Mouse (Mus musculus): ENCODE data around the gene Bcl2l13. TPM values are rescaled to one million over a fixed set of nuclear protein-coding genes. Genes with fewer than 3 reads are reported as not detected.

The Bcl2l13 gene
- polyA plus RNA-seq, 1 experiment, result 32.8 TPM

- Histone ChIP-seq H3K79me2 (ENCODE audit: control insufficient read depth, insufficient read depth) (peaks cover 18% of the 10 kb centered on the region), H3K27me3 (ENCODE audit: control insufficient read depth, insufficient read depth, insufficient read length) (no peaks in the 10 kb centered on the region), H3K4me2 (ENCODE audit: low read depth) (peak overlapping the region; percentile 52), H3K4me3 (no peak overlapping the region), H3ac (ENCODE audit: control insufficient read depth, insufficient read length) (no peak overlapping the region), H3K36me3 (ENCODE audit: control insufficient read depth, insufficient read depth) (peaks cover 4% of the 10 kb centered on the region)
- TF ChIP-seq REST (IDR thresholded peaks at IDR 0.05; ENCODE audit: insufficient read depth, insufficient read length) (no peak), POLR2AphosphoS2 (IDR thresholded peaks at IDR 0.05; ENCODE audit: insufficient read length, low read depth) (no peak), CEBPB (IDR thresholded peaks at IDR 0.05; ENCODE audit: insufficient read depth, poor library complexity, severe bottlenecking) (no peak), MYOG (IDR thresholded peaks at IDR 0.05; ENCODE audit: control insufficient read depth in 1 of 3, insufficient read depth in 1 of 3, insufficient read length in 2 of 3, low read depth in 2 of 3) (peak; percentile 77 to 98 (median 93)), MAX (IDR thresholded peaks at IDR 0.05; ENCODE audit: low read depth) (no peak), SRF (IDR thresholded peaks at IDR 0.05; ENCODE audit: control insufficient read depth, insufficient read length, low read depth) (no peak), USF1 (IDR thresholded peaks at IDR 0.05; ENCODE audit: low read depth) (no peak), E2F4 (IDR thresholded peaks at IDR 0.05; ENCODE audit: insufficient read depth) (no peak), POLR2A (IDR thresholded peaks at IDR 0.05; ENCODE audit: insufficient read length, low read depth) (no peak), TCF12 (IDR thresholded peaks at IDR 0.05; ENCODE audit: insufficient read depth, poor library complexity, severe bottlenecking) (peak; percentile 69), MYOD1 (IDR thresholded peaks at IDR 0.05; ENCODE audit: control insufficient read depth in 1 of 3, insufficient read length in 2 of 3, low read depth in 2 of 3) (peak in 2 of 3 experiments; percentile 85 to 96), TCF3 (IDR thresholded peaks at IDR 0.05; ENCODE audit: insufficient read length, low read depth) (peak; percentile 90)
Observed at GRCm38 (mm10) chr6:120854413-120854812, 18.4 kb downstream of the Bcl2l13 start.

DNA sequence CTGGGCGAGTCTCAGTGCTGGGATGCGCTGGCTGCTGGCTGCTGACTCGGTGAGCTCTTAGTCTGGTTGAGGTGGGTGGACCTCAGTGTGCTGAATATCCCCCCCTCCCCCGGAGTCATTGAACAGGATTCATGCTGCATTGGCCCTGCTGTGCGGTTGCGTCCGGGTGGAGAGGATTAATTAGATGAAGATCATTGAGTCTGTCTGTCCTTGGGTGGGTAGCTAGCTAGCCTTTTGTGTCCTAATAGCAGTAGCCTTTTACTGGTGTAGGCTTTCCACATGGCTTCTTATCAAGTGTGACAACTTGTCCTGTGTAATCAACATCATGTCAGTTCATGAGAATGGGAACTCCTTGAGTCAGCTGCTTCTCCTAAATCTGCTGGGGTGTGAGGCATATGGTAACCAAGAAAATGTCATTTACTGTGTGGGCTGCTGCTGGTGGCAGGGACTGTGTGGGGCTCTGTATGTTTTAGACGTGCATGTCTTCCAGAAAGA, 22.3 kb downstream of the Bcl2l13 start:
- H3ac ChIP-seq (ENCODE audit: control insufficient read depth, insufficient read length), result no peak overlapping the region
- TF ChIP-seq MAX (IDR thresholded peaks at IDR 0.05; ENCODE audit: low read depth) (no peak), E2F4 (IDR thresholded peaks at IDR 0.05; ENCODE audit: insufficient read depth) (no peak), MYOG (IDR thresholded peaks at IDR 0.05; ENCODE audit: control insufficient read depth in 1 of 3, insufficient read depth in 1 of 3, insufficient read length in 2 of 3, low read depth in 2 of 3) (no peak), SRF (IDR thresholded peaks at IDR 0.05; ENCODE audit: control insufficient read depth, insufficient read length, low read depth) (no peak), POLR2AphosphoS2 (IDR thresholded peaks at IDR 0.05; ENCODE audit: insufficient read length, low read depth) (no peak), CEBPB (IDR thresholded peaks at IDR 0.05; ENCODE audit: insufficient read depth, poor library complexity, severe bottlenecking) (no peak), USF1 (IDR thresholded peaks at IDR 0.05; ENCODE audit: low read depth) (no peak), POLR2A (IDR thresholded peaks at IDR 0.05; ENCODE audit: insufficient read length, low read depth) (no peak), TCF3 (IDR thresholded peaks at IDR 0.05; ENCODE audit: insufficient read length, low read depth) (no peak), REST (IDR thresholded peaks at IDR 0.05; ENCODE audit: insufficient read depth, insufficient read length) (no peak), MYOD1 (IDR thresholded peaks at IDR 0.05; ENCODE audit: control insufficient read depth in 1 of 3, insufficient read length in 2 of 3, low read depth in 2 of 3) (no peak), TCF12 (IDR thresholded peaks at IDR 0.05; ENCODE audit: insufficient read depth, poor library complexity, severe bottlenecking) (no peak)
- peaks cover 13% of the 10 kb centered on the region for H3K79me2 ChIP-seq (ENCODE audit: control insufficient read depth, insufficient read depth)
- no peaks in the 10 kb centered on the region for H3K36me3 ChIP-seq (ENCODE audit: control insufficient read depth, insufficient read depth)
- H3K4me3 ChIP-seq, result no peak overlapping the region
- H3K4me2 ChIP-seq (ENCODE audit: low read depth), result no peak overlapping the region
- H3K27me3 ChIP-seq (ENCODE audit: control insufficient read depth, insufficient read depth, insufficient read length), result no peaks in the 10 kb centered on the region

DNA sequence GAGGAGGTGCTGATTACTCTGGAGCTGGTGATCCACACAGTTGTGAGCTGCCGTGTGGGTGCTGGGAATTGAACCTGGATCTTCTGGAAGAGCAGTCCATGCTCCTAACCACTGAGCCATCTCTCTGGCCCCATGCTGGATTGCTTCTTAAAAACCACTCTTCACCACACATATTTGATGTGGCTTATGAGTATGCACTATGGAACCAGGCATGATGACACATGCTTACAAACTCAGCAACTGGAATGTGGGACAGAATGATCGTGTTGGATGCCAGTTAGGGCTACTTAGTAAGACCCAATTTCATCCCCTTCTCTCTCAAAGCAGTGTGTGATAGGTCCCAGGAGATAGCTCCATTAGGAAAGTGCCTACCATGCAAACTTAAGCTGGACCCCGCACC, 24.1 kb downstream of the Bcl2l13 start:
- no peak overlapping the region for H3K4me3 ChIP-seq
- H3K27me3 ChIP-seq (ENCODE audit: control insufficient read depth, insufficient read depth, insufficient read length), result no peaks in the 10 kb centered on the region
- no peak overlapping the region for H3ac ChIP-seq (ENCODE audit: control insufficient read depth, insufficient read length)
- H3K4me2 ChIP-seq (ENCODE audit: low read depth), result no peak overlapping the region
- no peak for TF ChIP-seq E2F4 (IDR thresholded peaks at IDR 0.05; ENCODE audit: insufficient read depth)
- TF ChIP-seq CEBPB (IDR thresholded peaks at IDR 0.05; ENCODE audit: insufficient read depth, poor library complexity, severe bottlenecking), result peak; percentile 79
- no peak for TF ChIP-seq MAX (IDR thresholded peaks at IDR 0.05; ENCODE audit: low read depth)
- no peak for TF ChIP-seq SRF (IDR thresholded peaks at IDR 0.05; ENCODE audit: control insufficient read depth, insufficient read length, low read depth)
- no peak for TF ChIP-seq MYOG (IDR thresholded peaks at IDR 0.05; ENCODE audit: control insufficient read depth in 1 of 3, insufficient read depth in 1 of 3, insufficient read length in 2 of 3, low read depth in 2 of 3)
- TF ChIP-seq TCF3 (IDR thresholded peaks at IDR 0.05; ENCODE audit: insufficient read length, low read depth), result no peak
- H3K36me3 ChIP-seq (ENCODE audit: control insufficient read depth, insufficient read depth), result no peaks in the 10 kb centered on the region
- H3K79me2 ChIP-seq (ENCODE audit: control insufficient read depth, insufficient read depth), result peaks cover 12% of the 10 kb centered on the region

DNA sequence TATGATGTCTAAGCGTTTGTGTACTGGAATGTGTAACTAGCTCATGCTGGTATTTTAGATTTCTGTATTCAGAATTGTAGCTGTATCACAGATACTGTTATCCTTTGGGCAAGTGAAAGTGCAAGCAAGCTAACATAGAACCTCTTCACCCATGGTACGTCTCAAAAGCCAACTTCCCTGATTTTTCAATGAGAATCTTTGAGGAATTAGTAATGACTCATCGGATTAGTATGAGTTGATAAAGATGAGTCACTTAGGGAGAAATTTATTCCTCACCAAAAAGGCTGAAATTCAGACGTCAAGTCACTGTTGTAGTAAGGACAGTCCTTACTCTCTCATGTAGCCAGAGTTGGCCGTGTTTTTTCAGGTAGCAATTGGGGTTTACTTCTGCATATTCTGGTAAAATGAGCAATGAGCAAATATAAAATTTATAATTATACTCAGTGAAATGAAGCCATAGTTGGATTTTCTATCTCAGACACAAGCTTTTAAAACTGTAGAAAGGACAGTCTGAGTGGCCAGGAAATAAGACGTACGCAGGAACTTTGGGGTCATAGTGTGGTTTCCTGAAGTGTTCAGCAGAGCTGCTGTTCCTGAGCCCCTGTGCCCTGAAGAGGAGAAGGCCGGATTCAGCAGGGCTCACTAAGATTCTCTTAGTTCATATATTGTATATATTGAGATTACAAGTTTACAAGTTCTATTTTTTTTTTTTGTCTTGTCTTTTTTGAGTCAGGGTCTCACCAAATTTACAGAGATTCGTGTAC, 30.2 kb downstream of the Bcl2l13 start:
- H3K4me3 ChIP-seq, result no peak overlapping the region
- no peak overlapping the region for H3ac ChIP-seq (ENCODE audit: control insufficient read depth, insufficient read length)
- TF ChIP-seq POLR2AphosphoS2 (IDR thresholded peaks at IDR 0.05; ENCODE audit: insufficient read length, low read depth), result no peak
- TF ChIP-seq CEBPB (IDR thresholded peaks at IDR 0.05; ENCODE audit: insufficient read depth, poor library complexity, severe bottlenecking), result no peak
- TF ChIP-seq SRF (IDR thresholded peaks at IDR 0.05; ENCODE audit: control insufficient read depth, insufficient read length, low read depth), result no peak
- TF ChIP-seq MYOD1 (IDR thresholded peaks at IDR 0.05; ENCODE audit: control insufficient read depth in 1 of 3, insufficient read length in 2 of 3, low read depth in 2 of 3), result no peak
- TF ChIP-seq USF1 (IDR thresholded peaks at IDR 0.05; ENCODE audit: low read depth), result no peak
- no peak for TF ChIP-seq REST (IDR thresholded peaks at IDR 0.05; ENCODE audit: insufficient read depth, insufficient read length)
- no peak for TF ChIP-seq TCF3 (IDR thresholded peaks at IDR 0.05; ENCODE audit: insufficient read length, low read depth)
- TF ChIP-seq MAX (IDR thresholded peaks at IDR 0.05; ENCODE audit: low read depth), result no peak
- no peak for TF ChIP-seq E2F4 (IDR thresholded peaks at IDR 0.05; ENCODE audit: insufficient read depth)
- TF ChIP-seq POLR2A (IDR thresholded peaks at IDR 0.05; ENCODE audit: insufficient read length, low read depth), result no peak
- H3K4me2 ChIP-seq (ENCODE audit: low read depth), result peak overlapping the region; percentile 59
- H3K79me2 ChIP-seq (ENCODE audit: control insufficient read depth, insufficient read depth), result no peaks in the 10 kb centered on the region
- no peaks in the 10 kb centered on the region for H3K36me3 ChIP-seq (ENCODE audit: control insufficient read depth, insufficient read depth)
- no peaks in the 10 kb centered on the region for H3K27me3 ChIP-seq (ENCODE audit: control insufficient read depth, insufficient read depth, insufficient read length)

Measured in myocyte (in vitro differentiated cells).